Mouse (Mus musculus) MEL (cell line): ENCODE measurements around the gene Tceal3.
A peak's percentile ranks its signal among the peaks of the same experiment; 100 is the strongest.

Source experiments
- CTCF ChIP-seq, 3 experiments: IDR thresholded peaks in 2 of 3; conservative IDR thresholded peaks in 1 of 3; 2 replicates each; pipeline ENCODE4 v1.5.1; 2011 to 2012; ENCODE audit warnings: low read length in 3 of 3, low read depth in 2 of 3, mild to moderate bottlenecking in 2 of 3, improper control_type of control experiment in 1 of 3, inconsistent platforms in 1 of 3, mixed read lengths in 1 of 3, moderate library complexity in 1 of 3; ENCODE audit not compliant: control insufficient read depth in 1 of 3, insufficient read depth in 1 of 3, poor library complexity in 1 of 3, severe bottlenecking in 1 of 3
- TBP ChIP-seq: IDR thresholded peaks from 2 replicates; pipeline ENCODE4 v1.8.0; 2011; ENCODE audit warnings: low read depth, low read length, improper control_type of control experiment

DNA sequence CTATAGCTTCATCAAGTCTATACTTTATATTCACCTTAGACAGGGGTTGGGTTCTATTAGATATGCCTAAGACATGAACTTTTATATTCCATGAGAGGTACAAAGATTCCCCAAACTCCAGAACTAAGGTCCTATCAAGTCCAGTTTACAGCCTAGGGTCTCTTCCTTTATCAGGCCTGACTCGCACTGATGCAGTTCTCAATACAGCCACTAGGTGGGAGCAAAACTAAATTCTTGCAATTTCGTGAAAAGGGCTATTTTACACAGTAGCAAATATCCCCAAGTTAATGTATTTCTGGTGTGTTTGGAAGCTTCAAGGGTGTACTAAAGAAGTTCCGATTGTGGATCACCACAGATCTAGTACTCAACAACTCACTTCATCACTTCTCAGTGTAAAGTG, 8.8 kb downstream of the Tceal3 start:
- TF ChIP-seq TBP (no peak), CTCF (IDR thresholded peaks at IDR 0.05 in 2 of 3, conservative IDR thresholded peaks at IDR 0.05 in 1 of 3; ENCODE audit: control insufficient read depth in 1 of 3, insufficient read depth in 1 of 3, low read depth in 2 of 3, low read length in 3 of 3, poor library complexity in 1 of 3, severe bottlenecking in 1 of 3) (peak in 2 of 3 experiments; percentile 54 to 71; a peak in 4 of 6 replicates)
